Mouse (Mus musculus) E14TG2a.4 (cell line): ENCODE measurements at regions not wholly inside any gene's neighbourhood (a gene's known extent, or its start where the extent isn't known, plus 50 kb on each side); places are given as distances from the start of the nearest gene placed in this dataset.
A peak's percentile ranks its signal among the peaks of the same experiment; 100 is the strongest.
"Not testable (repeated sequence)": the region's sequence is repeated elsewhere in the genome, so short reads cannot be mapped to it uniquely, and the experiment has no call there.

Experiments
- H3K27me3 ChIP-seq: 2 replicates; pipeline ENCODE4 v1.6.1; 2014; ENCODE audit warnings: low read length, control low read depth; ENCODE audit not compliant: insufficient read depth
- H3K36me3 ChIP-seq: 2 replicates; pipeline ENCODE4 v1.6.1; 2014; ENCODE audit warnings: low read length, control low read depth; ENCODE audit not compliant: insufficient read depth
- H3K4me1 ChIP-seq: replicated peaks from 2 replicates; pipeline ENCODE4 v1.6.1; 2014; ENCODE audit warnings: low read depth, low read length, control low read depth
- H3K4me3 ChIP-seq: replicated peaks from 2 replicates; pipeline ENCODE4 v1.5.1; 2014; ENCODE audit warnings: mild to moderate bottlenecking, low read length
- H3K9me3 ChIP-seq: 2 replicates; pipeline ENCODE4 v1.6.1; 2014; ENCODE audit warnings: low read length, control low read depth

GRCm38 (mm10) chr1:81444181-81444580 is 367.4 kb downstream of the Nyap2 start:
- peak overlapping the region; percentile 69 for H3K4me3 ChIP-seq
- not testable (repeated sequence) for H3K9me3 ChIP-seq, H3K27me3 ChIP-seq, H3K4me1 ChIP-seq, H3K36me3 ChIP-seq
